Mouse (Mus musculus): ENCODE data around the gene Galntl5. TPM values are rescaled to one million over a fixed set of nuclear protein-coding genes. Genes with fewer than 3 reads are reported as not detected.

Galntl5 gene
- total and polyA plus RNA-seq, 3 experiments, result not detected

- H3K4me2 ChIP-seq (ENCODE audit: insufficient read depth, low read depth, poor library complexity, severe bottlenecking), result no peak overlapping the region
- no peak overlapping the region for H3K9ac ChIP-seq (ENCODE audit: insufficient read depth, low read depth)
- H3K27me3 ChIP-seq (replicated peaks), result peaks cover 2% of the 10 kb centered on the region
- no peak overlapping the region for H3K4me3 ChIP-seq (replicated peaks in 1 of 3; ENCODE audit: low read depth in 2 of 3, low read length in 2 of 3, poor library complexity in 1 of 3)
- no peaks in the 10 kb centered on the region for H3K9me3 ChIP-seq (replicated peaks; ENCODE audit: low read length)
- H3K79me2 ChIP-seq (replicated peaks; ENCODE audit: control insufficient read depth, extremely low read depth, insufficient read depth, poor library complexity, severe bottlenecking), result no peaks in the 10 kb centered on the region
- H3K4me1 ChIP-seq (ENCODE audit: control insufficient read depth in 1 of 2, insufficient read depth in 2 of 2), result no peaks in the 10 kb centered on the region
- H3K36me3 ChIP-seq (replicated peaks in 1 of 2; ENCODE audit: control insufficient read depth in 1 of 2, insufficient read depth in 1 of 2, low read length in 1 of 2), result no peaks in the 10 kb centered on the region
- no peak for DNase-seq (ENCODE audit: extremely low read depth)
- TF ChIP-seq ZNF384 (IDR thresholded peaks at IDR 0.05; ENCODE audit: low read depth, low read length), result no peak
- TF ChIP-seq ZC3H11A (IDR thresholded peaks at IDR 0.05; ENCODE audit: low read depth, low read length), result no peak
- no peak for TF ChIP-seq CHD1 (IDR thresholded peaks at IDR 0.05; ENCODE audit: low read depth, low read length)
- TF ChIP-seq TBP (conservative IDR thresholded peaks at IDR 0.05; ENCODE audit: low read depth, low read length), result no peak
- TF ChIP-seq E2F4 (IDR thresholded peaks at IDR 0.05; ENCODE audit: insufficient replicate concordance, low read depth, low read length), result no peak
- no peak for TF ChIP-seq USF2 (conservative IDR thresholded peaks at IDR 0.05; ENCODE audit: low read depth, low read length)
- no peak for TF ChIP-seq KAT2A (IDR thresholded peaks at IDR 0.05; ENCODE audit: insufficient replicate concordance, low read length)
- TF ChIP-seq CHD2 (IDR thresholded peaks at IDR 0.05; ENCODE audit: low read length), result no peak
- no peak for TF ChIP-seq UBTF (IDR thresholded peaks at IDR 0.05; ENCODE audit: low read depth, low read length)
- no peak for TF ChIP-seq POLR2A (IDR thresholded peaks at IDR 0.05; ENCODE audit: low read depth, low read length)
- no peak for TF ChIP-seq CTCF (conservative IDR thresholded peaks at IDR 0.05 in 1 of 2, IDR thresholded peaks at IDR 0.05 in 1 of 2; ENCODE audit: low read depth in 2 of 2, low read length in 2 of 2)
- no peak for TF ChIP-seq JUN (IDR thresholded peaks at IDR 0.05; ENCODE audit: insufficient read depth, low read depth, low read length)
- TF ChIP-seq IRF4 (IDR thresholded peaks at IDR 0.05; ENCODE audit: low read depth, low read length), result no peak
- TF ChIP-seq MAX (IDR thresholded peaks at IDR 0.05; ENCODE audit: low read length), result no peak
- no peak for TF ChIP-seq ELF1 (IDR thresholded peaks at IDR 0.05; ENCODE audit: low read depth, low read length)
- no peak for TF ChIP-seq ZKSCAN1 (IDR thresholded peaks at IDR 0.05; ENCODE audit: borderline replicate concordance, low read depth, low read length)
- dilution Hi-C loops (cut with MboI; ENCODE audit: extremely low pct_ligation_motif_present, extremely low pct_unique_long_range_greater_than_20kb, low sequenced_read_pairs) (no loop called here), in situ Hi-C loops (cut with MboI; ENCODE audit: low pct_ligation_motif_present, low pct_unique_long_range_greater_than_20kb, low sequenced_read_pairs) (no loop called here)
- no peak overlapping the region for H3K27ac ChIP-seq (ENCODE audit: insufficient read depth, low read depth)
Observed at GRCm38 (mm10) chr5:25153491-25153890, 27.8 kb upstream of the Galntl5 start.

- TF ChIP-seq POLR2A (IDR thresholded peaks at IDR 0.05; ENCODE audit: low read depth, low read length) (no peak), ZMIZ1 (IDR thresholded peaks at IDR 0.05; ENCODE audit: low read depth, low read length) (no peak), RCOR1 (conservative IDR thresholded peaks at IDR 0.05; ENCODE audit: low read depth, low read length) (no peak), TCF12 (IDR thresholded peaks at IDR 0.05; ENCODE audit: low read depth, low read length) (no peak), JUND (conservative IDR thresholded peaks at IDR 0.05; ENCODE audit: low read depth, low read length) (no peak), MAFK (IDR thresholded peaks at IDR 0.05; ENCODE audit: insufficient replicate concordance, low read length) (no peak), NELFE (IDR thresholded peaks at IDR 0.05; ENCODE audit: low read depth, low read length) (no peak), KAT2A (IDR thresholded peaks at IDR 0.05; ENCODE audit: insufficient replicate concordance, low read length) (no peak)
- no peak for DNase-seq (ENCODE audit: extremely low read depth)
- dilution Hi-C loops (cut with MboI; ENCODE audit: extremely low pct_ligation_motif_present, extremely low pct_unique_long_range_greater_than_20kb, low sequenced_read_pairs), result no loop called here
- Histone ChIP-seq H3K9ac (ENCODE audit: insufficient read depth, low read depth) (no peak overlapping the region), H3K79me2 (replicated peaks; ENCODE audit: control insufficient read depth, extremely low read depth, insufficient read depth, poor library complexity, severe bottlenecking) (no peaks in the 10 kb centered on the region), H3K9me3 (replicated peaks; ENCODE audit: low read length) (peaks cover 2% of the 10 kb centered on the region), H3K27me3 (replicated peaks) (peaks cover 2% of the 10 kb centered on the region), H3K27ac (ENCODE audit: insufficient read depth, low read depth) (no peak overlapping the region), H3K36me3 (replicated peaks in 1 of 2; ENCODE audit: control insufficient read depth in 1 of 2, insufficient read depth in 1 of 2, low read length in 1 of 2) (no peaks in the 10 kb centered on the region), H3K4me1 (ENCODE audit: control insufficient read depth in 1 of 2, insufficient read depth in 2 of 2) (no peaks in the 10 kb centered on the region), H3K4me2 (ENCODE audit: insufficient read depth, low read depth, poor library complexity, severe bottlenecking) (no peak overlapping the region), H3K4me3 (replicated peaks in 1 of 3; ENCODE audit: low read depth in 2 of 3, low read length in 2 of 3, poor library complexity in 1 of 3) (no peak overlapping the region)
- in situ Hi-C loops (cut with MboI; ENCODE audit: low pct_ligation_motif_present, low pct_unique_long_range_greater_than_20kb, low sequenced_read_pairs), result no loop called here
Observed at GRCm38 (mm10) chr5:25153996-25154395, 27.3 kb upstream of the Galntl5 start.
